Mouse (Mus musculus) hindbrain, embryonic 12.5 days (tissue): ENCODE data around the gene Igdcc3. TPM values are rescaled to one million over a fixed set of nuclear protein-coding genes. Genes with fewer than 3 reads are reported as not detected.
A peak's percentile ranks its signal among the peaks of the same experiment; 100 is the strongest.

Experiments
- ATAC-seq: fragments of 200-750 bp; cut with Nextera tagmentation; 2 replicates; pipeline ENCODE4 v1.8.0; 2017; ENCODE audit warnings: moderate TSS enrichment; ENCODE audit not compliant: low FRiP score
- H3K27ac ChIP-seq: fragments of 300-500 bp; sonication (generic); 2 replicates; pipeline ENCODE4 v1.5.1; 2016; ENCODE audit warnings: mild to moderate bottlenecking
- H3K27me3 ChIP-seq: fragments of 300-500 bp; sonication (generic); 2 replicates; pipeline ENCODE4 v1.6.1; 2016; ENCODE audit warnings: mild to moderate bottlenecking
- H3K36me3 ChIP-seq: fragments of 300-500 bp; sonication (generic); 2 replicates; pipeline ENCODE4 v1.6.1; 2016; ENCODE audit warnings: mild to moderate bottlenecking
- H3K4me1 ChIP-seq: fragments of 300-500 bp; sonication (generic); 2 replicates; pipeline ENCODE4 v1.6.1; 2016
- H3K4me2 ChIP-seq: fragments of 300-500 bp; sonication (generic); replicated peaks from 2 replicates; pipeline ENCODE4 v1.6.1; 2016; ENCODE audit warnings: mild to moderate bottlenecking
- H3K4me3 ChIP-seq: fragments of 300-500 bp; sonication (generic); 2 replicates; pipeline ENCODE4 v1.5.1; 2016; ENCODE audit warnings: mild to moderate bottlenecking
- H3K9ac ChIP-seq: fragments of 300-500 bp; sonication (generic); 2 replicates; pipeline ENCODE4 v1.6.1; 2016; ENCODE audit warnings: mild to moderate bottlenecking, moderate library complexity
- H3K9me3 ChIP-seq: fragments of 300-500 bp; sonication (generic); replicated peaks from 2 replicates; pipeline ENCODE4 v1.6.1; 2016; ENCODE audit warnings: mild to moderate bottlenecking
- WGBS: fragments of 180-500 bp; shearing (Covaris S2); methylation state at CpG from one replicate; pipeline ENCODE4 v1.1.7; 2016; 5-methylcytosine and 5-hydroxymethylcytosine counted together
- polyA plus RNA-seq: library from polyadenylated mRNA; unstranded; fragments of >200 nt; fragmentation: Nextera tagmentation; extraction: Ambion mirVana; gene quantifications from 2 replicates; pipeline ENCODE4 v1.2.1, GENCODE M21; 2016

The Igdcc3 gene
- polyA plus RNA-seq, 1 experiment from 2014 or later, result 34.4 TPM

DNA sequence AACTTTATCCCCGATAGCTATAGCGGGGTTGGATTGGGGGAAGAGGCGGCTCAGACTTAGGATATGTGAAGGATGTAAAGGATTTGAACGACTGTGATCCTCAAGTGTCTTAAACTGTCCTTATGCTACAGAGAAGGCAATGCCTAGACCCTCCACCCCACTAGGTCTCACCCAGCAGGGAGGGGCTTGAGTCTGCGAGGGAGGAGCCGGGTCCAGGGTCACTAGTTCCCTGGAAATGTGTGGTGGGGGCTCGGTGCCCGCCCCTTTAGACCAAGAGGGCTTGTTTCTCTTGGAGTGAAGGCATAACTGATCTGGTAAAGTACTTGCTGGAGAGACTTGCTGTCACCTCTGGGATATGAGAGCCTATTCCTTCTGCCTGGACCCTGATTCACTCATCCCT, 1.4 kb downstream of the Igdcc3 start:
- Histone ChIP-seq H3K27me3 (no peaks in the 10 kb centered on the region), H3K27ac (peak overlapping the region; percentile 98)
- WGBS, result 0% methylated on average over 8 of the region's 8 CpGs

DNA sequence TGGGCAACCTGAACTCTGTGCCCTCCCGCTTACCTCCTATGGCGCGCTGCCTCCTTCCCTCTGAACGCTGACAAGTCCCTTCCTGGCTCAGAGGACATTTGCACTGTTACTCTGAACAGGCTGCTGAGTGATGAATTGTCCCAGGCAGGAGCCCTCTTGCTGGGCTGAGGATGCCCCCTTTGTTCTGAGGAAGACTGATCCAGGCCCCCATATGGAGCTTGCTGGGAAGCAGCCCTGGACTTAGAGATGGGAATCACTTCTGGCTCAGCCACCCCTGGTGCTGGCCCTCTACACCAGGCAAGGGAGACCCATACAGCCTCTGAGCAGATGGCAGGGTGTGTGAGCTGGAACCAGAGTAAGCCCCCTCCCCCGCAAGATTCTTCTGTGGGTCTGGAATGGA, 5.0 kb downstream of the Igdcc3 start:
- WGBS, result 28% methylated on average over 5 of the region's 5 CpGs
- Histone ChIP-seq H3K4me1 (peaks cover 72% of the 10 kb centered on the region), H3K4me2 (peak overlapping the region; percentile 21), H3K9ac (0 out of 2 replicates have a peak overlapping the region, but pooled peaks have one; percentile 25), H3K27ac (peak overlapping the region; percentile 49), H3K27me3 (no peaks in the 10 kb centered on the region), H3K9me3 (no peaks in the 10 kb centered on the region), H3K4me3 (no peak overlapping the region), H3K36me3 (peaks cover 49% of the 10 kb centered on the region)
- ATAC-seq, result no peak

More for the DNA sequence above, 1.4 kb downstream of the Igdcc3 start:
- ATAC-seq, result peak; percentile 26; the same call in 1 of the 2 replicates
- H3K9me3 ChIP-seq, result no peaks in the 10 kb centered on the region
- H3K4me3 ChIP-seq, result peak overlapping the region; percentile 96
- peaks cover 22% of the 10 kb centered on the region for H3K36me3 ChIP-seq
- H3K4me1 ChIP-seq, result peaks cover 61% of the 10 kb centered on the region
- peak overlapping the region; percentile 97 for H3K9ac ChIP-seq
- peak overlapping the region; percentile 78 for H3K4me2 ChIP-seq

DNA sequence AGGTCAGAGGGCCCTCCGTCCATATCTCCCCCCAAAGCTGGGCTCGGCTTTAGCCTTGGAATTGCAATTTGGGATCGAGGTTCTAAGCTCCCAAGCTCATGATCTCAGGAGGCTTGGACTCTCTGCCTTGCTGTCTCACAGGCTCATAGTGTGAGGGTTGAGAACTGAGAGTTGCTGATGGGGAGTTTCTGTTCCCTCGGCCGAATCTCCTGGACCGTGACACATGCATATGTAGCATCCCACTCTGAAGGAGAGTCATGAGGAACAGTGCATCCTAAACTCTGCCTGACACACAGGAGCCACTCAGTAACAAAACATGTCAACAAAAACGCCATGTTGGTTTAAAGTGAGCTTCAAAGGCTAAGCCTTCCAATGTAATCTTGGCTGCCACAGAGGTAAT, 7.5 kb downstream of the Igdcc3 start:
- Histone ChIP-seq H3K4me2 (no peak overlapping the region), H3K4me3 (no peak overlapping the region), H3K27me3 (no peaks in the 10 kb centered on the region), H3K36me3 (peaks cover 51% of the 10 kb centered on the region), H3K27ac (0 out of 2 replicates have a peak overlapping the region, but pooled peaks have one; percentile 56), H3K9me3 (no peaks in the 10 kb centered on the region), H3K4me1 (peaks cover 77% of the 10 kb centered on the region), H3K9ac (peak overlapping the region; percentile 1; the same call in 1 of the 2 replicates)
- WGBS, result 84% methylated on average over 7 of the region's 7 CpGs
- no peak for ATAC-seq

DNA sequence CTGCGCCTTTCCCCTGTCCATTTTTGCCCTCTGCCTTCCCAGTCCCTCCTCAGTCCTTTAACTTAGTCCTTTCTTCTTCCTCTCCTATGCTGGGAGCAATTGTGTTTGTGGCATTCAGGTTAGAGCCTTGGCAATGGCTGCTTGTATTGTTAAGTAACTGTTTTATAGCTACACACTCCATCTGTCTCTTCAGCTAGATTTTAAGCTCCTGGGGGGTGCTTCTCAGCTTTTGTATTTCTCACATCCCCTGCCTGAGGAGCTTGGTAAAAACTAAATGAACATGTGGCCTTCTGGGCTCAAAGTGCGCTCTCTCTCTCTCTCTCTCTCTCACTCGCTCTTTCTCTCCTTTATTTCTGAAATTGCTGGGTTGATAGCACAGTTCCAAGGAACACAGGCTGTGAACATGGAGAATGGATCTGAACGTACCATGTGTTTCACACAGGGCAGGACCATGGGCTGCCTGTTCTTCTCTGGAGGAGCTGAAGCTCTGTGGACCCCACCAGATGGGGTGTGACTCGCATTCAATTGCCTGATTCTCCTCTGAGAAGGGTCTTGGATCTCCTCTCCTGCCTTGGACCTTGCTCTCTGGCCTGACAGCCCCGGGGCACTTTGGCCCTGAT, 11.8 kb downstream of the Igdcc3 start:
- Histone ChIP-seq H3K4me3 (no peak overlapping the region), H3K36me3 (peaks cover 38% of the 10 kb centered on the region), H3K27ac (peak overlapping the region; percentile 94), H3K4me1 (peaks cover 85% of the 10 kb centered on the region), H3K27me3 (no peaks in the 10 kb centered on the region), H3K9ac (peak overlapping the region; percentile 43), H3K9me3 (no peaks in the 10 kb centered on the region), H3K4me2 (peak overlapping the region; percentile 7; the same call in 1 of the 2 replicates)
- WGBS, result 22% methylated on average over 6 of the region's 6 CpGs
- ATAC-seq, result peak; percentile 60

DNA sequence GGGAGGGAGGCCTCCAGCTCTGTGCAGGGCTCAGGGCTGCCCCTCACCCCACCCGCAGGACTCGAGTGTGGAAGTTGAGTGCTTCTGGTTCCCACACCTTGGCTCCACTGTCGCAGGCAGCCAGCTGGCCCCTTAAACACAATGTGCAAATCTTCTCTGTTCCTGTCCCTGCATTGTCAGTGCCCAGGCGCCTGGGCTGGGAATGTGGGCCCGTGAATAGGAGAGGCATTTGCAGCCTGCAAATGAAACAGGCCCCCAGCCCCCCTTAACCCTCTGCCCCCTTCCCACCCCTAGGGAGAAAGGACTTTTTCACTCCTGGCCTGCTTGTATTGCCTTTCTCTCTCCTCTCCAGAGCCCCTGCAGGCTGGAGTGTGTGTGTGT, 12.3 kb downstream of the Igdcc3 start:
- Histone ChIP-seq H3K4me3 (no peak overlapping the region), H3K9ac (peak overlapping the region; percentile 43; the same call in 1 of the 2 replicates), H3K36me3 (peaks cover 33% of the 10 kb centered on the region), H3K4me1 (peaks cover 85% of the 10 kb centered on the region), H3K4me2 (peak overlapping the region; percentile 7; the same call in 1 of the 2 replicates), H3K9me3 (no peaks in the 10 kb centered on the region), H3K27me3 (no peaks in the 10 kb centered on the region), H3K27ac (peak overlapping the region; percentile 94)
- WGBS, result 2% methylated on average over 5 of the region's 5 CpGs
- peak; percentile 80 for ATAC-seq

DNA sequence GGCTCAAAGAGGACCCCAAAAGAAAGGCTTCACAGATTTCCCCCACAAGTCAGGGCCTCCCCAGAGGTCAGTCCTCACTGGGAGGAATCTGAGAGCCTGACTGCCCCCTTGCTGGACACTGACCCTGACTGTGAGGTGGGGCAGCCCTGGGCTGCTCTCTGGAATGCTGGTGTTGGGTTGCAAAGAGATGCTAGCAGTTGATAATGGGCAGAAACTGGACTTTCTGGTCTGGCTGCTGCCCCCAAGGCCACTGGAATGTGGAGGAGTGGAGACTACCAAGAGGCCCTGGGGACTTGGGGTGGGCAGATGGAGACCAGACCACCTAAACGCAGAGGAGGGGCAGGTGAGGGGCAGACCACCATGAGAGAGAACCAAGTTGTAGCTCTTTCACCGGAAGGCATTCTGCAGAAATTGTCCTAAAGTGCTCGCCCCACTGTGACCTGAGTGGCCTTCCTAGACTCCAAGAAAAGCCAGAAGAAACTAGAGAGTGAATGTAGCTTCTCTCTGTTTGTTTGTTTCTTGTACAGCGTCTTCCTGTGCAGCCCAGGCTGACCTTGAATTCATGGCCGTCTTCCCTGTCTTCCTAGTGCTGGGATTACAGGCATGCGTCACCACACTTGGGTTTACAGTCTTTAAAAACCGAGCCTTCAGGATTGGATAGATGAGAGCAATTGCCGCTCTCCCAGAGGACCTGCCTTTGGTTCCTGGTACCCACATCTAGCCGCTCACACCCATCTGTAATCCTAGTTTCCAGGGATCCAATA, 13.9 kb downstream of the Igdcc3 start:
- ATAC-seq, result no peak
- Histone ChIP-seq H3K4me2 (no peak overlapping the region), H3K9ac (peak overlapping the region; percentile 39; the same call in 1 of the 2 replicates), H3K9me3 (no peaks in the 10 kb centered on the region), H3K4me1 (peaks cover 88% of the 10 kb centered on the region), H3K27ac (peak overlapping the region; percentile 94), H3K27me3 (no peaks in the 10 kb centered on the region), H3K4me3 (no peak overlapping the region), H3K36me3 (peaks cover 26% of the 10 kb centered on the region)
- WGBS, result 58% methylated on average over 9 of the region's 9 CpGs

DNA sequence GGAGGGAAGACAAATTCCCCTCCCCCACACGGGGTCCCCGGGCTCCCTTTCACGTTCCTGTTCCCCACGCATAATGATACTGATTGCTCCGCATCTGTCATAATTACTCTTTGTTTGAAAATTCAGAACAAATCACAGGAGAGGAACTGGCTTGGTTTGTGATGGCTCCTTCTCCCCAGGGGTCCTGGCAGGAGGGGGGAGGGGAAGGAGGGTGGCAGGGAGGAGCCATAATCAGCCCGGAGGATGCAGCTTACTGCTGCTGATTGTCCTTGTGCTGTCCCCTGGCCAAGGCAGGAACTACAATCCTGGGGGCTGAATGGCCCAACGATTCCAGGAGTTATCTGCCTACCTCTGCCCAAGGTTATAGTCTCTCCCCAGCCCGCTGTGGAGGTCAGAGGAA, 15.6 kb downstream of the Igdcc3 start:
- H3K9ac ChIP-seq, result peak overlapping the region; percentile 36
- ATAC-seq, result peak; percentile 42; the same call in 1 of the 2 replicates

DNA sequence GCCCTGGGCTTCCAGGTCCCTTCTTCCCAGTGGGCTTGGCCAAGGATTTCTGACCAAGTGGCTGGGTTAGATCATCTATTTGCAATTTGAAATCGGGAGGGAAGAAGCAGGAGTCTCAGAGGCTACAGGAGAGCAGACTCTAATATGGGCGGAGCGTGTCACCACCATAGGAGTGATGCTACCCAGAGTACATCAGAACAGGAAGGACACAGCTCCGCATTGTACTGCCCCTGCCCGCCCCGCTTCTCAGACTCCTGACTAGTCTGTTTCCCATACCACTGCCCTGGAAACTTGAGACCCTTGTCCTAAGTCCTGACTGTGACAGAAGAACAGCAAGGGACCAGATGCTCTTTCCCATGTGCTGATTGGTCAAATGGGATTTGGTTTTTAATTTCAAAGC, 16.6 kb downstream of the Igdcc3 start:
- no peak overlapping the region for H3K4me2 ChIP-seq
- H3K9ac ChIP-seq, result no peak overlapping the region
- H3K4me1 ChIP-seq, result peaks cover 95% of the 10 kb centered on the region
- no peaks in the 10 kb centered on the region for H3K9me3 ChIP-seq
- H3K27ac ChIP-seq, result peak overlapping the region; percentile 87; the same call in 1 of the 2 replicates
- WGBS, result 30% methylated on average over 6 of the region's 6 CpGs
- no peak for ATAC-seq
- no peaks in the 10 kb centered on the region for H3K27me3 ChIP-seq
- H3K36me3 ChIP-seq, result peaks cover 13% of the 10 kb centered on the region; the same call in 1 of the 2 replicates
- H3K4me3 ChIP-seq, result no peak overlapping the region

More for the DNA sequence above, 15.6 kb downstream of the Igdcc3 start:
- 5% methylated on average over 8 of the region's 8 CpGs for WGBS
- Histone ChIP-seq H3K4me1 (peaks cover 92% of the 10 kb centered on the region), H3K4me3 (no peak overlapping the region), H3K4me2 (peak overlapping the region; percentile 34), H3K27me3 (no peaks in the 10 kb centered on the region), H3K36me3 (peaks cover 13% of the 10 kb centered on the region; the same call in 1 of the 2 replicates), H3K27ac (peak overlapping the region; percentile 87), H3K9me3 (no peaks in the 10 kb centered on the region)

DNA sequence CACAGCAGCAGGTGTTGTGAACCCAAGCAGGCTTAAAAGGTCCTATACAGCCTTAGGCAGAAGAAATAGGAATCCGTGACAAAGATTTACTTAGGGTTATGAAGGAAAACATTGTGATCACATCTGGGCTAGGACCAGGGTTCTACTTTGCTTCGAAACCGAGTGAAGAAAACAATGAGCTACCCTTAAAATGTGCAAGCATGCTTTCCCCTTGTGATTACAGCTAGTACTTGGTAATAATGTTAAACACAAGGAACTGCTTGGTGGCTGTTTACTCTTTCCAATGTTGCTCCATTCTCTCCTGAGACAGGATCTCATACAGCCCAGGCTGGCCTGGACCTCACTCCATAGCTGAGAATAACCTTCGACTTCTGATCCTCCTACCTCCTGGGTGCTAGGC, 20.2 kb downstream of the Igdcc3 start:
- no peaks in the 10 kb centered on the region for H3K9me3 ChIP-seq
- no peak overlapping the region; the same call in 1 of the 2 replicates for H3K4me2 ChIP-seq
- H3K4me3 ChIP-seq, result no peak overlapping the region
- H3K9ac ChIP-seq, result peak overlapping the region; percentile 35; the same call in 1 of the 2 replicates
- peaks cover 80% of the 10 kb centered on the region for H3K4me1 ChIP-seq
- H3K27me3 ChIP-seq, result no peaks in the 10 kb centered on the region
- 13% methylated on average over 4 of the region's 4 CpGs for WGBS
- H3K27ac ChIP-seq, result peak overlapping the region; percentile 90
- H3K36me3 ChIP-seq, result 0 out of 2 replicates have a peak, but pooled peaks cover under 1% of the 10 kb centered on the region
- no peak for ATAC-seq

DNA sequence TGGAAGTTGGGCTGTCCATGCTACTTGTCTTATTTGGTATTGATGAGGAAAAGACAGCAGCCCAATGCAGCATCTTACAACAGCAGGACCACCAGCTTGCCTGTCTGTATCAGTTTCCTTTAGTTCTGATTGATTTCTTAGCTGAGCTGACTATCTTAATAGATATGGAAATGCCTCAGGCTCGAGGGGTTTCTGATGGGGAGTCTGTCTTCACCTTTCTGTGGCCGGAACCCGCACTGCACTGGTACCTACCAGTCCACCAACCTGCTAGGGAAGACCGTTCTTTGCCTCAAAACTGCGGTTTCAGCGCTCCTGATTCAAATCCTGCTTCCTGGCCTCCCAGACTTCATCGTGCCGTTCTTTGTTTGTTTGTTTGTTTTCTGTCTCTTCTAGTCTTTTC, 20.9 kb downstream of the Igdcc3 start:
- Histone ChIP-seq H3K27ac (peak overlapping the region; percentile 90), H3K27me3 (no peaks in the 10 kb centered on the region), H3K9ac (0 out of 2 replicates have a peak overlapping the region, but pooled peaks have one; percentile 35), H3K4me2 (peak overlapping the region; percentile 59; the same call in 1 of the 2 replicates), H3K36me3 (peaks cover 3% of the 10 kb centered on the region; the same call in 1 of the 2 replicates), H3K4me3 (no peak overlapping the region), H3K9me3 (no peaks in the 10 kb centered on the region), H3K4me1 (peaks cover 80% of the 10 kb centered on the region)
- no peak for ATAC-seq
- 15% methylated on average over 8 of the region's 8 CpGs for WGBS

DNA sequence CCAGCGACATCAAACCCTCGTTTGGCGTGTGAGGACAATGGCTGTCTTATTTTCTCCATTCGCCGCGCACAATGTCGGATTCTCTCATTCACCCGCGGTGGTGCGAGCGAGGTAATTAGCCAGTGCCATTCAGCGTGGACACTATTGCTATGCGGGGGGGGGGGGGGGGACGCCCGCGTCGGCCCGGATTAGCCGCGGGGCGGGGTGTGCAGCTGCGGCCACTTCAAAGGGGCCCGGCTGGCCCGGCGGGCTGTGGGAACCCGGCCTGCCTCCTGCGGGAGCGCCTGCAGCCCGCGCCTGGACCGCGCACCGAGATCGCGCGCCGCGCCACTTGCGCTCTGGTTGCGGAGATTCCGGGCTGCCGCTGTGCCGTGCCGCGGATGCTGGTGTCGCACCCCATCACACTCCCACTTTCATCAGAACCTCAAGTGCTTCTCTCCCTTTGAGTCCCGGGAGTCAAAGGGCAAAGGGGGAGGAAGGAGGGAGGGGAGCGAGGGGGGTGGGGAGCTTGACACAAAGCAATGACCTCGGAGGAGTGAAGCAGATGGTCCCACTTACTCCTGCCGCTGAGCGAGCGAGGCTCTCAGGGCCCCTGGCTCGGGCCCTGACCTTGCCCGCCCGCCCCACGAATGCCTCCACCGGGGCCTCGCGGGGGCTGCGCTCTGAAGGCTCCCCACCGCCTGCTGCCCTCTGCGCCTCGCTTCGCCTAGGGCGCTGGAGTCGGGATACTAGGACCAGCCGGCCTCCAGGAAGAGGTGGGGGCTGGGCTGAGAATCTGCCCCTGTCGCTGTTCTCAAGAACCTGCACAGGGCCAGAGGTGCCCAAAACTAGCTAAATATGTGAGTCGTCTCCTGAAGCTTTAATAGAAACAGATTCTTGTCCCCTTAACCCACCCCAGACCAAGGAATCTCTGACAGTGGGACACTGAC, 22.0 kb downstream of the Igdcc3 start:
- H3K9me3 ChIP-seq, result no peaks in the 10 kb centered on the region
- WGBS, result under 1% methylated on average over 51 of the region's 69 CpGs
- ATAC-seq, result peak; percentile 91
- H3K4me3 ChIP-seq, result peak overlapping the region; percentile 37
- no peaks in the 10 kb centered on the region for H3K27me3 ChIP-seq
- H3K36me3 ChIP-seq, result peaks cover 3% of the 10 kb centered on the region; the same call in 1 of the 2 replicates
- peak overlapping the region; percentile 60 for H3K9ac ChIP-seq
- peak overlapping the region; percentile 59 for H3K4me2 ChIP-seq
- peaks cover 79% of the 10 kb centered on the region for H3K4me1 ChIP-seq
- H3K27ac ChIP-seq, result peak overlapping the region; percentile 90
